Mouse (Mus musculus): ENCODE data around the gene Plagl2.

DNA sequence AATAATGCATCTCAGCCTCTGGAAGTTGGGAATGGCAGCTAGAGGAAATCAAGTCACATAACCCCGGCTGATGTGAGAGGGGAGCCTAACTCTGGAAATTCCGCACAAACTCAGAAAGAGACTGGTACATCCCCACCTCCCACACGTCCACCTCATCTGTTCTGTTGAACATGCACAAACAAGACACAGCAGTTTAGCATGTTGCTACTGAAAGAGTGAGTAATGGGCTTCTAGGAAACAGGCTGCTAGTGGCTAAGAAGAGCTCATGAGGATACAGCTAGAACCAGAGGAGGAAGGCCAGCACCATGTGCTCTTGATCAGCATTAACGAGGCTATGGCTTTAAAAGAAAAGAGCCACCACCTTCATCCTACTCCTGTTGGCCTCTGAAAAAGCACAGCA is 3.3 kb downstream of the Plagl2 start:
- TF ChIP-seq POLR2A (IDR thresholded peaks at IDR 0.05; ENCODE audit: low read depth, low read length): no peak
- TF ChIP-seq CTCF (IDR thresholded peaks at IDR 0.05; ENCODE audit: extremely low read depth, insufficient read length, insufficient replicate concordance, low read depth, low read length): no peak

Data from small intestine, adult 2 months (tissue).